Comparison of ENCODE assay signal across 8 mouse cellular contexts in genomic region chrX:37191105-37191743, GRCm38 (mm10). TPM values are rescaled to one million over a fixed set of nuclear protein-coding genes. Genes with fewer than 3 reads are reported as not detected.
DNase-seq lines count a peak whose midpoint lies in the region; ATAC-seq and TF ChIP-seq lines count a peak whose summit lies in the region.

Ndufa1 (minus strand) TSS chrX:37191163.
Rnf113a1 (plus strand) TSS chrX:37191245.

- peak within 1 kb of the TSS; percentile 88 for H3K27ac ChIP-seq in hindbrain, embryonic 13.5 days

- in situ Hi-C loops in Patski (cut with MboI; ENCODE audit: low pct_unique_long_range_greater_than_20kb), result no loop called here

- CTCF ChIA-PET in Patski (lab: Charles Lee), result no interaction called here

- no peak for TF ChIP-seq CTCF in Patski (IDR thresholded peaks at IDR 0.05)

- H3K4me3 ChIP-seq in hindbrain, embryonic 13.5 days, result peak within 1 kb of the TSS; percentile 51

- peak within 1 kb of the TSS; percentile 58 for H3K4me2 ChIP-seq in hindbrain, embryonic 13.5 days

- H3K27me3 ChIP-seq in Patski, result no peaks in the 10 kb centered on the region
- no peaks in the 10 kb centered on the region for H3K27me3 ChIP-seq in hindbrain, embryonic 13.5 days

- H3K36me3 ChIP-seq in hindbrain, embryonic 13.5 days, result no peaks in the 10 kb centered on the region

- H3K9ac ChIP-seq in hindbrain, embryonic 13.5 days, result peak within 1 kb of the TSS; percentile 72

- no peaks in the 10 kb centered on the region for H3K9me3 ChIP-seq in hindbrain, embryonic 13.5 days

- peak; percentile 80 for ATAC-seq in Patski
- ATAC-seq in hindbrain, embryonic 13.5 days (ENCODE audit: low FRiP score), result peak; percentile 89

- H3K4me1 ChIP-seq in hindbrain, embryonic 13.5 days (replicated peaks), result peaks cover 11% of the 10 kb centered on the region; the same call in 1 of the 2 replicates

- WGBS in hindbrain, embryonic 13.5 days, result 13% methylated on average over 63 of the region's 63 CpGs

- POLR2A ChIA-PET in Patski (lab: Charles Lee), result no interaction called here

- DNase-seq in Patski (ENCODE audit: low read depth, low spot score), result peak; percentile 2
- DNase-seq in cerebellum, postnatal 10 days, result peak; percentile 87 to 91
- DNase-seq in frontal cortex, postnatal 14 days (ENCODE audit: low spot score in 2 of 2), result peak; percentile 60 to 68
- peak; percentile 59 to 78 for DNase-seq in layer of hippocampus, postnatal 14 days (ENCODE audit: low spot score in 2 of 2)
- peak; percentile 87 for DNase-seq in lung, postnatal 10 days
- peak; percentile 64 for DNase-seq in ovary, postnatal 14 days (ENCODE audit: low spot score)
- DNase-seq in thymus, postnatal 10 days (ENCODE audit: low spot score in 2 of 2), result peak; percentile 73 to 74

RNA-seq across cellular contexts. Expression of gene Ndufa1, which starts in this region (rescaled TPM):
- 448 TPM for polyA plus RNA-seq in Patski (2021)
- polyA plus RNA-seq in hindbrain, embryonic 13.5 days (2015; fragmentation: Nextera tagmentation; extraction: Ambion mirVana), result 683 and 716 TPM in 2 replicates
- 100 to 1,000 TPM; 257 to 290 TPM for total RNA-seq in layer of hippocampus, postnatal 14 days (2021)

RNA-seq across cellular contexts. Expression of gene Rnf113a1, which starts in this region (rescaled TPM):
- polyA plus RNA-seq in Patski (2021), result 8.9 TPM
- 18.6 and 20.0 TPM in 2 replicates for polyA plus RNA-seq in hindbrain, embryonic 13.5 days (2015; fragmentation: Nextera tagmentation; extraction: Ambion mirVana)
- 1 to 10 TPM; 7.4 to 8.3 TPM for total RNA-seq in layer of hippocampus, postnatal 14 days (2021)

Comparison
In these comparisons a context has a peak if more than half of its experiments do, and no peak if none do; other contexts are left out.
1. Peak in every context shown above with its lines: DNase-seq, ATAC-seq, H3K4me3 ChIP-seq and H3K27ac ChIP-seq.
2. DNase-seq: peak in every context shown above with its lines; median percentile 89 in cerebellum, postnatal 10 days; 87 in lung, postnatal 10 days; 74 in thymus, postnatal 10 days; 68 in layer of hippocampus, postnatal 14 days; 64 in frontal cortex, postnatal 14 days; 64 in ovary, postnatal 14 days; 2 in Patski.